Mouse (Mus musculus): Measurements from ENCODE around the gene Nek6.
A peak's percentile ranks its signal among the peaks of the same experiment; 100 is the strongest.

The Nek6 gene

GRCm38 (mm10) chr2:38510120-38510519, 1.3 kb upstream of the Nek6 start:
- peak; percentile 61 for DNase-seq

DNA sequence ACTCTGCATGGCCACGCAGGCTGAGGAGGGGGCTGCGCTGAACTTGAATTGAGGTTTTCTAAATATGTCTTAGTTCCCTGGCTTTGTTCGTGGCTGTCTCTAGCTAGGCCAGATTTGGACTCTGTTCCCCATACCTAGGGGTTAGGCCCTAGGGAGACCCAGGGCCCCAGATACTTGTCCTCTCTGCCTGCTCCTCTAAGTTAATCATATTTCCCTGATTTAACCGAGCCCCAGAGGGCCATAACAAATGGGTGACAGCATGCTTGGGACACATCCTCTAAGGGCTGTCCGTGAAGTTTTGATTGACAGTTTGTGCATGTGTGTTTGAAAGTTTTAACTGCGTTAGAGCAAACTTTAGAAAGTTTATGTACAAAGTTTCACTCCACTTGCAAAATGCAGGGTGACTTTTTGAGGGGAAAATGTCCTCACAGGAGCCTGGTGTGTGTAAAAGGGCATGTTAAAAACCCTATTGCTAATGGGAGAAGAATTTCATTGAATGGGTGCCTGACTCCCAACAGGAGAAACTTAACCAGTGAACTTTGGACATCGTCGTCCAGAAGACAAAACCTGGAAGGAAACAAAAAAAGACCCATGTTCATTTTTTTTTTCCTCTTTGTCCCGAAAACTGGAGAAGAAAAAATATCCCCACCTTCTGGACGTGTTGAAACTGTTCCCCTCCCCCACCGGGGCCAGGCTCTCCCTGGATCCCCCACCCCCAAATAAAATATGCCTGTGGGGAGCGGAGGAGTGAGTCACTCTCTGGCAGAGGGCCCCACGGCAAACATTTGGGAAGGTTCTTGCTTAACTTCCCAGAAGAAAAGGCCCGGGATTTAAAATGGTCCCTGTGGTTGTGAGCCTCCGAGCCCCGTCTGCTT, 1.1 kb downstream of the Nek6 start:
- DNase-seq: peak; percentile 39

- DNase-seq: no peak
These were observed 1.7 kb downstream of the Nek6 start for GRCm38 (mm10) chr2:38513183-38513529.

- DNase-seq: no peak
These were observed 3.0 kb downstream of the Nek6 start for GRCm38 (mm10) chr2:38514411-38514810.

DNA sequence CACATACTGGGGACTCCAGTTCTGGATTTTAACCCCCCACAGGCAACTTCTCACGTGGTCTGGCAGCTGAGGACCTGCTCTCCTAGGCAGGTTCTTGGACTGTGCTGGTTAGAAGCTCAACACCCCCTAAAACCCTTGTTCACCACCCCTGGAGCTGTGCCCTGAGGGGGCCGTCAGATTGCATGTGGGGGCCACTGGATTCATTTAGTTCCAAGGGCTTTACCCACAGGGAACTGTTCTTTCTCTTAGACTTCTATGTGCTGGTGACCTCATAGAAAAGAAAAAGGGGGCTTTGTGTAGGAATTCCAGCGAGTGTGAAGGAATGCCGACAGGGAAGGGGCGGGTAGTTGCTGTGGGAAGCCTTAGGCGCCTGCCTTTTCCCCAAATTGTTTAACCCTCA, 4.0 kb downstream of the Nek6 start:
- DNase-seq: no peak

DNA sequence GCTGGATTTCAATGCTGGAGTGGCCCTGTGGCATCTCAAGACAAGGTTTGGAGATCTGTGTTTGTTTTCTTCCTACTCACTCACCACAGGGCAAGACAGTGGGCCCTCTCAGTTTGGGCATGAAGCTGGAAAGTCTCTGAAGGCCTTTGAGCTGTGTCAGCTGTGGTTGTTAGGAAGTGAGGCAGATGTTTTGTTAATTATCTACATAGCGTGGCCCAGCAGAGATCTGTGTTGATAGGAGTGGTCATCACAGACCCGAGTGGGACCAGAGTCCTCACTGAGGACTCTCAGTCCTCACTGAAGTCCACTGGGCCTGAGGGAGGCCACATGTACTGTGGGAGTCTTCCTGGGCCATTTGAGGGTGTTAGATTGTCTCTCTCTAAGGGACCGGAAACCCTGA, 5.0 kb downstream of the Nek6 start:
- no peak for DNase-seq

- DNase-seq: no peak
These were observed 5.6 kb downstream of the Nek6 start for GRCm38 (mm10) chr2:38517045-38517444.

GRCm38 (mm10) chr2:38518719-38519118, 7.3 kb downstream of the Nek6 start:
- no peak for DNase-seq

DNA sequence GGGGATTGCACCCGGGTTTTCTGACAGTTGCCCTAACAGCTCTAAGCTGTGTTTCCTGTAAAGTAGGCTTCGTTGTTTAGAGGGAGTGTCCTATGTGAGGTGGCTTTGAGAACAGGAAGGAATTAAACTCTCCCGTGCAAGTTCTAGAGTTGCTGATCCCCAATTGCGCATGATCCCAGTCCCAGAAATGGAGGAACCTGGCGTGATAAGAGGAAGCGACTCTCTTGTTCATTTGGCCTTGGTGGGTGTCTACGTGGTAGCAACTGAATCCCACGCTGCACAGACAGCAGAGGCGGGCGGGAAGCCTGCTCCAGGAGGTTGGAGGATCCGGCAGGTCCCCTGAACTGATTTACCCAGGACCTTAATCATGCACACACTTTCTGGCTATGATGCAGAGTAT, 8.5 kb downstream of the Nek6 start:
- no peak for DNase-seq

DNA sequence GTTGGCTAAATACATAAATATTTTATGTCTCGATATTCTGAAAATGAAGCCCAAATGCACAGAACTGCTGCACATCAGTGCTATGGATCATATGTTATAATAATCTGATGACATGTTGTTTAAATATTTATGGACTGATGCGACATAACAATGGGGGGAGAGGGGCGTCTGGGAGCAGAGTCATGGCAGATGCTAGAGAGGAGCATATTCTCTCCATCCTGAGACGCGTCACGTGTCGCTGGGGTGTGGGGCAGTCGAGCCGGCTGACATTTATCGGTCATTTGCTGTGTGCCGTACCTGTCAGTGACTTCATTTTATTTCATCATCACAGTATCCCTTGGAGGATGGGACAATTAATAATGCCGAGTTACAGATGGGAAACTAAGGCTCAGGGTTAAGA, 10.2 kb downstream of the Nek6 start:
- DNase-seq: no peak

GRCm38 (mm10) chr2:38522354-38522753, 10.9 kb downstream of the Nek6 start:
- no peak for DNase-seq

- no peak for DNase-seq
These were observed 12.5 kb downstream of the Nek6 start for GRCm38 (mm10) chr2:38523781-38524445.

DNA sequence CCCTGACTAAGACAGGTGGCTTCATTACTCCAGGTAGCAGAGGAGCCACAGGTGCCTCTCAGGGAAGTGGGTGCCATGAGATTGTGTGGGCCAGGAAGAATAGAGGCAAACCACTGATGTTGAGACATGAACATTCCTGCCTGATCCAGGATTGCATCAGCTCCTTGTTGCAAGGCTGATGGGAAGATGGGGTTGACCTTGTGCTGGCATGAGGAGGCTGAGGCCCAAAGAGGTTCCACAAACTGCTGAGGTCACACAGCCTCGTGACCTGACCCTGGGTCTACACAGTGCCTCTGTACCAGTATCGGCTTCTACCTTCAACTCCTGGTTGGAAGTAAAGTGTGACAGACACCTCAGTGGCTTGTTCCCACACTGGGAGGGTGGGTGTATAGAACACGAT, 13.6 kb downstream of the Nek6 start:
- DNase-seq: no peak

GRCm38 (mm10) chr2:38529582-38530152, 18.2 kb downstream of the Nek6 start:
- DNase-seq: no peak

DNA sequence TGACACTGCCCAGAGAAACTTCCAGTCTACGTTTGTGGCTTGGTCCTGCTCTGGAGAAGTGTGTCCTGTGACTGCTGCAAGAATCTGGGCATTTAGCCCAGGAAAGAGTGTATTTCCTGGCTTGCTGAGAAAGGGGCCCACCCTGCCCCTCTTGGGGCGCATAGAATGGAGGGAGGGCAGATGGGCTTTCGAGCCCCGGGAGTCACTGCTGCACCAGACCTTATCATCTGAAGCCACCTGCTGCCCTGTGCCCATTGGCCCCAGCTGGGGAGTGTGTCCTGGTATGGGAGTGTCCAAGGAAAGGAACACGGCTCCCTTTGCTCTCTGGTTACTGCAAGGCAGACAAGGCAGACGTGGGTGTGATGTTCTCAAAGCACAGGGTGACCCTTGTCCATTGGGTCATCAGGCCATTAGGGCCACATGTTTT, 19.5 kb downstream of the Nek6 start:
- no peak for DNase-seq

DNA sequence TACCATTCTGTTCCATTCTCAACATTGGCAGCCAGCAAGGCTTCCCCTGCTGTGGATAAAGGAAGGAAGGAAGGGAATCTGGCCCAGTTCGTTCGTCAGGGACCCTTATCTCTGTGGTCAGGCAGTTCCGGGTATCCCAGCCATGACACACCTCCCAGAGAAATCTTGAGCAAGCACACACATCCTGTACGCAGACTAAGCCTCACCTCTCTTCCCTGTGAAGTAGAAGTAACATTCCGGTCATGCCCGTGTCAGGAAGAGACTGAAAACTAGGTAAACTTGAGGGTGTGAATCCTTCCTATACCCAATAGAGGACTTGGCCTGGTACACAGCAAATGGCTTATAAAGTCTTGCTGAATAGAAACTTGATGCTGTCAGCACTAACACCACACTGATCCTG, 21.9 kb downstream of the Nek6 start:
- DNase-seq: no peak

- DNase-seq: no peak
These were observed 22.3 kb downstream of the Nek6 start for GRCm38 (mm10) chr2:38533767-38534166.

DNA sequence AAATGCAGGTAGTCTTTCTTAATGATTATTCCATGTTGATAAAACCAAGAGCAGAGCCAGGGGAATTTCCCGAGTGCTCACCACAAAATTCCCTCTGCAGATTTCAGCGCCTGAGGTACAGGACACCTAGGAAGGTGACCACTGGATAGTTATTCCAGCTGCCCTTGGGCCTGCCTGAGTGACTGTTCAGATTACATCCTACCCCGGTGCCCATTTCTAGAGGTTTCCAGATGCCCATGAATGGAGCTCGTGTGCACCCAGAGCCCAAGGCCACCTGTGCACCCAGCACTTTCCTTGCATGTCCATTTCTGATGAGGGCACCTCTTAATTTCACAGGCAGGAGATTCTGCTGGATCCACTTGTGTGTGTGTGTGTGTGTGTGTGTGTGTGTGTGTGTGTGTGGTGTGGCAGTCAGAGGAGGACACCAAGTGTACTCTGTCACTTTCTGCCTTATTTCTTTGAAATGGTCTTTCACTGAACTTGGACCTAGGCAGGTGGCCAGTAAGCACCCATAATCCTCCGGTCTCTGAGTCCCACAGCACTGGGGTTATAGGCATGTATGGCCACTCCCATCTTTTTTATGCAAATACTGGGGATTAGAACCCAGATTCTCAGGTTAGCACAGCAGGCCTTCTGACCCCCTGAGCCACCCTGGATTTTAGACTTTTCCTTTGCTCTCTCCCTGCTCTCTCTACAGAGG, 22.9 kb downstream of the Nek6 start:
- DNase-seq: no peak

GRCm38 (mm10) chr2:38535051-38535450, 23.6 kb downstream of the Nek6 start:
- no peak for DNase-seq

- no peak for DNase-seq
These were observed 24.2 kb downstream of the Nek6 start for GRCm38 (mm10) chr2:38535521-38536220.

GRCm38 (mm10) chr2:38536331-38536731, 24.9 kb downstream of the Nek6 start:
- peak; percentile 83 for DNase-seq

DNA sequence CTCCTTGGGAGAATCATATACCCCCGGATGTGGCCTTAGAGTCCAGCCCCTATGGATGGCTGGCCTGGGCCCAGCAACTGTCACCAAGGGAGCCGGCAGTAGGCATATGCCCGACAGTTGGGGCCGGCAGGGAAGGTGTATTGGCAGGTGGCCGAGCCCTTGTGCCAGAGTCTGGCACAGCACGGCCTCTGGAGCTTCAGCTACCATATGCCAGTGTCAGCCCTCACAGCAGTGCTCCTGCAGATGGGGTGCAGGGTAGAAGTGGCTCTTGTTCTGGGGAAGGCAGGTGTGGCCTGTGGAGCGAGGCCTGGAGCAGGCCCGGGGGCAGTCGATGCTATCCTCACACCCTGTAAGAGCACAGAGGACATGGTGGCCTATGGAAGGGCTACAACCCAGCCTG, 28.2 kb downstream of the Nek6 start:
- DNase-seq: peak; percentile 99

DNA sequence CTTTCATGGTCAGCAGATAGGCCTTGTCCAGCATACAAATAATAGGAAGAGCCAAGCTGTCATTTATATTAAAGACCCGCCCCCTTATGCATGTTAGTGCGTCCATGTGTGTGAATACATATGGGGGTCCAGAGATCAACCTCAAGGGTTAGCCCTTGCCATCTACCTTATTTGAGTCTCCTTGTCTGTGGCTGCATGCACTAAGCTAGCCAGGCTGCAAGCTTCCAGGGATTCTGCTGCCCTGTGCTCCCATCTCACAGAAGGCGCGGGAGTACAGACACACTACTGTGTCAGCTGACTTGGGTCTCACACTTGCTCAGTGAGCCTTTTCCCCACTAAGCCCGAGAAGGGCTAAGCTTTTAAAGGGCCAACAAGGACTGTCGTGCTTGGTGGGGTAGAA, 29.2 kb downstream of the Nek6 start:
- no peak for DNase-seq
